Mouse (Mus musculus) cerebellum, postnatal 25 days (tissue): ENCODE data around the gene Pbxip1.

Experiments used
- DNase-seq, 2 experiments: peaks; one replicate each; pipeline ENCODE4 v3.0.0; 2021; ENCODE audit warnings: mixed read lengths in 2 of 2

Gene Pbxip1

DNA sequence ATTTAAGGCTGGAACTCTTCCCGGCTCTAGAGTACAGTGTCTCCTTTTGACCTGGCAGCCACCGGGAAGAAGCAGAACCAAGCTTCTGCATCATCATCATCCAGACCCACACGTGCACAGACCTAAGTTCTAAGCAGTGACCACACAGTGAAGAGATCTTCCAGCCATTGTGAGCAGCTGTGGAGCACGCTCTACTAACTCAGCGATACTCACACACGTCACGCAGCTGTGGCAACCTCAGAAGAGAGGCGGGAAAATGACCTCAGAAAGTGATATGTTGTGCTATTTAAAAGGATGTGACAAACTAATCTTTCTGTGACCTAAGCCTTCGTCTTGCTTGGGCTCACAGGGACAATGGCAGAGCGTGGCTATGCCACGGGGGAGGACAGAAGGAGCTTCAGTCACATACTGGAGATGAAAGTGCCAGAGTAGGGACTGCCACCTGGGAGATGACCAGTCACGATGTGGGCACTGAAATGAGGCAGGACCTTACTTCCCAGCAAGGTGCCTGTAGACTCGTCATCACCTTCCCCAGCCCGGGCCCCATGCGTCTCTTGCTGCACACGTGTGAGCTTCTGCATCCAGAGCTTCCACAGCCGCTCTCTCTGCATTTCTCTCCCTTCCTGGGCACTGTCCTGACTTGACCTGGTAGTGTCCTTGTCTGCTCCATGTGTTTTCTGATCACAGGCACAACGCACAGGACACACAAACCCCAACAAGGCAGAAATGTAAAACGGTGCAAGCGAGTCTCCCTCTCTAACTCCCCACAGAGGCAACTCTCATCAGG is 50.6 kb downstream of the Pbxip1 start:
- DNase-seq: no peak

DNA sequence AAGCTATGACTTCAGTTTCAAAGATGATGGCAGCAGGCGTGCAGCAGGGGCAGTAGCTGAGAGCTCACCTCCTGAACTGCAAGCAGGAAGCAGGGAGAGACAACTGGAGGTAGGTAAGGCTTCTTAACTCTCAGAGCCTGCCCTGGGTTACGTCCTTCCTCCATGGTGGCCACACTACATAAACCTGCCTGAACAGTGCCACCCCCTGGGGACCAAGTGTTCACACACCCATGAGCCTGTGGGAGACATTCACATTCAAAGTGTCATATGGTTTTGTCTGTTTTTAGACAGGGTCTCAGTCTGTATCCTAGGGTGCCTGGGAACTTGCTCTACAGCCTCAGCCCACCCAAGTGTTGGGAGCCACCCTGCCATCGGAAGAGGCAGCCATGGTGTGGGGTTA is 54.3 kb downstream of the Pbxip1 start:
- DNase-seq: no peak

DNA sequence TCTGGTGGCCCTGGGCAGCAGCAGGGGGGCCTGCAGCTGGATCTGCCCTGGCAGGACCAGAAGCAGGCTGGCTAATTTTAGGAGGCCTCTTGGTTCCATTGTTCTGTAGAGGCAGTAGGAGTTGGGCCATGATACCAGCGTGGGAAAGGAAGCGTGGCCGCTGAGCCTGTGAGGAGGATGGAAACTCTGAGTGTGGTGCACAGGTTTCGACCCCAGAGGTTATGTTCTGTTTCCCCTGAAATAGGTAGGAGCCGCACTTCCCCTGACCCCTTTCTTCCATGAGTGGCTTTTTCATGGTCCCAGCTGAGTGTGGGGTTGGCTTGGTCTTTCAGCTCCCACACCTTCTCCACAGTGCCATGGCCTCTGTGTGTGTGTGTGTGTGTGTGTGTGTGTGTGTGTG is 55.1 kb downstream of the Pbxip1 start:
- DNase-seq: no peak

DNA sequence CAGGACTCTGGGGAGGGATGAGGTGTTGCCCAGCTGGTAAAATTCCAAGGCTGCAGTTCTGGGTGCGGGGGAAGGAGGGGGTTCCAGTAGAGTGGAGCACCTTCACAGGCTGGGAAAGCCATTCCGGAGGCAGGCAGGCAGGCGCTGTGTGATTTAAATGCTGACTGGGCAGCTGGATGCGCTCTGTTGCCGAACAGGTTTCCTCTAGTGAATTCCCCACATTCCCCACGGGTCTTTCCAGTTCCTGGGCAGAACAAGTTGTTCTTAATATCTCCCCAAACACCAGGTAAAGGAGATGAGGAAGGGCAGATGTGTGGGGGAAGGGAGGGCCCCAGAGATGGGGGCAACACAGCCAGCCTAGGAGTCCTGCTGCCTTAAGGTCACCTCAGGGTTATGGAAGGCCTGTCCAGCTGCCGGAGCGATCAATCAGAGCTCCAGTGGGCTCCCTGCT is 56.2 kb downstream of the Pbxip1 start:
- no peak for DNase-seq

DNA sequence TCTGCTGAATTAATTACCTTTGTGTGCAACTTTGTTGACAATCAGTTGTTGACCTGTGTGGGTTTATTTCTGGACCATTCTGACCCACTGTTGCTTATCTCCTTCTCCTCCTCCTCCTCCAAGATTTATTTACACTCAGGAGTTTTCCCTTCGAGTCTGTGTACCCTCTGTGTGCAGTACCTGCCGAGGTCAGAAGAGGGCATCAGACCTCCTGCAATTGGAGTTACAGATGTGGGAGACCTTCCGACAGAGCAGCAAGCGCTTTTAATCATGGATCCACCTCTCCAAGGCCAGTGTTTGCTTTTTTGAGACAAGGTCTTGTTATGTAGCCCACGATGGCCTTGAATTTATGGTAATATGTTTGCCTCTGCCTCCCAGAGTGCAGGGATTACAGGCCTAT is 58.1 kb downstream of the Pbxip1 start:
- DNase-seq: no peak

DNA sequence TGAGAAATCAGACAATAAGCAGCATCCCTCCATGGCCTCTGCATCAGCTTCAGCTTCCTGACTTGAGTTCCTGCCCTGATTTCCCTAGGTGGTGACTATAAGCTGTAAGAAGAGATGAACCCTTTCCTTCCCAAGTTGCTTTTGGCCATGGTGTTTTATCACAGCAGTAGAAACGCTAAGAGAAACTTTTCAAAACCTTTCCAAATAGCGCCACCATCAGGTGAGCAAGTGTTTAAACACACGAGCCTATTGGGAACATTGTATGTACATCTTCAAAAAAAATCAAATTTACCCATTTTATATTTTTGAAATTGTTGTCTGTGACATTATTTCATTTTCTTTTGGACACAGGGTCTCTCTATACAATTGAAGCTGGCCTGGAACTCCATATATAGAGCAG is 59.9 kb downstream of the Pbxip1 start:
- no peak for DNase-seq

DNA sequence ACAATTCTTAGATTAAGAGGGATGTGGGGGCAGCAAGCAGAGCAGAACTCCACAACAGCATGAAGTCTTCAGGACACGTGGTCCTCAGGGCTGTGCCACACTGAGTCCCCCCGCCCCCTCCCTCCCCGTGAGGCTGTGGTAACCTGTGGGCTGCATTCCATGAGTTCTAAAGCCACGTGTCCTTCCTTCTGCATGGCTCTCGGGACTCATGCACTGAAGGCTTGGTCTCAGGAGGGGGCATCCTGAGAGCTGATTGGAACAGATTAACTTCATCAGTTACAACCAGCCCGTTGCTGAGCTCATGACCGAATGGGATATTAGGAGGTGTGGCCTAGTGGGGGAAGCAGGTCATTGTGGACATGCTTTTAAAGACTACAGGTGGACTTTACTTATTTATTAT is 63.2 kb downstream of the Pbxip1 start:
- no peak for DNase-seq
